Mouse (Mus musculus): ENCODE data around the gene Tspo. TPM values are rescaled to one million over a fixed set of nuclear protein-coding genes. Genes with fewer than 3 reads are reported as not detected.
A peak's percentile ranks its signal among the peaks of the same experiment; 100 is the strongest.

The Tspo gene
- total RNA-seq (2017) = 60.5 and 62.7 TPM in 2 replicates

- ATAC-seq (ENCODE audit: extremely low read depth, insufficient number of reproducible peaks, low FRiP score, poor library complexity, severe bottlenecking) = peak; percentile 30
Observed at GRCm38 (mm10) chr15:83563327-83563856, at the start of gene Tspo, which contains the start of gene Mcat. Tspo (plus strand) TSS chr15:83563592. Mcat (minus strand) TSS chr15:83563787.

- no peak for ATAC-seq (ENCODE audit: extremely low read depth, insufficient number of reproducible peaks, low FRiP score, poor library complexity, severe bottlenecking)
Observed at GRCm38 (mm10) chr15:83515018-83515417, 48.4 kb upstream of the Tspo start.

GRCm38 (mm10) chr15:83518215-83519048, 45.0 kb upstream of the Tspo start:
- ATAC-seq (ENCODE audit: extremely low read depth, insufficient number of reproducible peaks, low FRiP score, poor library complexity, severe bottlenecking) = peak; percentile 81

GRCm38 (mm10) chr15:83520861-83521382, 42.5 kb upstream of the Tspo start:
- no peak for ATAC-seq (ENCODE audit: extremely low read depth, insufficient number of reproducible peaks, low FRiP score, poor library complexity, severe bottlenecking)

- ATAC-seq (ENCODE audit: extremely low read depth, insufficient number of reproducible peaks, low FRiP score, poor library complexity, severe bottlenecking) = no peak
Observed at GRCm38 (mm10) chr15:83523196-83523595, 40.2 kb upstream of the Tspo start.

- no peak for ATAC-seq (ENCODE audit: extremely low read depth, insufficient number of reproducible peaks, low FRiP score, poor library complexity, severe bottlenecking)
Observed at GRCm38 (mm10) chr15:83523638-83524332, 39.6 kb upstream of the Tspo start.

- ATAC-seq (ENCODE audit: extremely low read depth, insufficient number of reproducible peaks, low FRiP score, poor library complexity, severe bottlenecking) = no peak
Observed at GRCm38 (mm10) chr15:83524333-83524729, 39.1 kb upstream of the Tspo start.

- peak; percentile 5; the same call in 1 of the 2 replicates for ATAC-seq (ENCODE audit: extremely low read depth, insufficient number of reproducible peaks, low FRiP score, poor library complexity, severe bottlenecking)
Observed at GRCm38 (mm10) chr15:83526424-83527091, 36.8 kb upstream of the Tspo start, which contains the start of gene Bik. Bik (plus strand) TSS chr15:83526862.

GRCm38 (mm10) chr15:83527092-83527437, 36.3 kb upstream of the Tspo start:
- ATAC-seq (ENCODE audit: extremely low read depth, insufficient number of reproducible peaks, low FRiP score, poor library complexity, severe bottlenecking) = peak; percentile 4; the same call in 1 of the 2 replicates

- no peak for ATAC-seq (ENCODE audit: extremely low read depth, insufficient number of reproducible peaks, low FRiP score, poor library complexity, severe bottlenecking)
Observed at GRCm38 (mm10) chr15:83527747-83528146, 35.6 kb upstream of the Tspo start.

- no peak for ATAC-seq (ENCODE audit: extremely low read depth, insufficient number of reproducible peaks, low FRiP score, poor library complexity, severe bottlenecking)
Observed at GRCm38 (mm10) chr15:83528892-83529291, 34.5 kb upstream of the Tspo start.

GRCm38 (mm10) chr15:83529765-83530164, 33.6 kb upstream of the Tspo start:
- ATAC-seq (ENCODE audit: extremely low read depth, insufficient number of reproducible peaks, low FRiP score, poor library complexity, severe bottlenecking) = no peak

- no peak for ATAC-seq (ENCODE audit: extremely low read depth, insufficient number of reproducible peaks, low FRiP score, poor library complexity, severe bottlenecking)
Observed at GRCm38 (mm10) chr15:83530233-83530632, 33.2 kb upstream of the Tspo start.

GRCm38 (mm10) chr15:83530688-83531087, 32.7 kb upstream of the Tspo start:
- ATAC-seq (ENCODE audit: extremely low read depth, insufficient number of reproducible peaks, low FRiP score, poor library complexity, severe bottlenecking) = no peak

GRCm38 (mm10) chr15:83531961-83532469, 31.4 kb upstream of the Tspo start:
- no peak for ATAC-seq (ENCODE audit: extremely low read depth, insufficient number of reproducible peaks, low FRiP score, poor library complexity, severe bottlenecking)

GRCm38 (mm10) chr15:83532606-83533005, 30.8 kb upstream of the Tspo start:
- ATAC-seq (ENCODE audit: extremely low read depth, insufficient number of reproducible peaks, low FRiP score, poor library complexity, severe bottlenecking) = no peak

- no peak for ATAC-seq (ENCODE audit: extremely low read depth, insufficient number of reproducible peaks, low FRiP score, poor library complexity, severe bottlenecking)
Observed at GRCm38 (mm10) chr15:83534960-83535889, 28.2 kb upstream of the Tspo start.

- no peak for ATAC-seq (ENCODE audit: extremely low read depth, insufficient number of reproducible peaks, low FRiP score, poor library complexity, severe bottlenecking)
Observed at GRCm38 (mm10) chr15:83535890-83536231, 27.5 kb upstream of the Tspo start.
